Mouse (Mus musculus) heart, postnatal 36 days (tissue): ENCODE results near the gene Aatf. TPM values are rescaled to one million over a fixed set of nuclear protein-coding genes. Genes with fewer than 3 reads are reported as not detected.
A peak's percentile ranks its signal among the peaks of the same experiment; 100 is the strongest.
"Not testable (repeated sequence)": the region's sequence is repeated elsewhere in the genome, so short reads cannot be mapped to it uniquely, and the experiment has no call there.

ENCODE experiments used
- DNase-seq, 2 experiments: peaks; one replicate each; pipeline ENCODE4 v3.0.0; 2021 to 2022
- intact Hi-C: fragments of 180-260 bp; cut with DNase I; formaldehyde crosslinking; loops from one replicate; pipeline ENCODE4 v1.15.1; 2025
- total RNA-seq, 2 experiments: library from RNA; stranded (reverse); gene quantifications; 2 replicates each; pipeline ENCODE4 v1.2.3; 2021

Aatf gene
- total RNA-seq, 2 experiments from 2014 or later: 13.3 to 14.9 TPM

DNA sequence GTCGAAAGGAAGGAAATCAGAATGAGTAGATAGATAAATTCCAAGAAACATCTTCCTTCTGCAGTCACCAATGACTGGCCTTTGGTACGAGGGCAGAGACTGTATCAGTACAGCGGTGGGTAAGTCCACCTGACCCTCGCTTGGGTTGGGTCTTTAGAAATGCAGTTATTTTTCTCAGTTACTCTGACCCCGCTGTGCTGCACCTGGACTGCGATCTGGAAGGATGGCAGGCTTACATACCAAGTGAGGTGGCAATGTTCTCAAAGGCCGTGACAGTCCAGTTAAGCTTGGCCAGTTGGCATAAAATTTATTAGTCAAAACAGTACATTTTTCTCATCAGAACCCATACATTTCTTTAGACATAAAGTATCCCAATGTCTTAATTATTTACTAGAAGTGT, 59.4 kb downstream of the Aatf start:
- no peak for DNase-seq
- intact Hi-C loops: no loop called here

DNA sequence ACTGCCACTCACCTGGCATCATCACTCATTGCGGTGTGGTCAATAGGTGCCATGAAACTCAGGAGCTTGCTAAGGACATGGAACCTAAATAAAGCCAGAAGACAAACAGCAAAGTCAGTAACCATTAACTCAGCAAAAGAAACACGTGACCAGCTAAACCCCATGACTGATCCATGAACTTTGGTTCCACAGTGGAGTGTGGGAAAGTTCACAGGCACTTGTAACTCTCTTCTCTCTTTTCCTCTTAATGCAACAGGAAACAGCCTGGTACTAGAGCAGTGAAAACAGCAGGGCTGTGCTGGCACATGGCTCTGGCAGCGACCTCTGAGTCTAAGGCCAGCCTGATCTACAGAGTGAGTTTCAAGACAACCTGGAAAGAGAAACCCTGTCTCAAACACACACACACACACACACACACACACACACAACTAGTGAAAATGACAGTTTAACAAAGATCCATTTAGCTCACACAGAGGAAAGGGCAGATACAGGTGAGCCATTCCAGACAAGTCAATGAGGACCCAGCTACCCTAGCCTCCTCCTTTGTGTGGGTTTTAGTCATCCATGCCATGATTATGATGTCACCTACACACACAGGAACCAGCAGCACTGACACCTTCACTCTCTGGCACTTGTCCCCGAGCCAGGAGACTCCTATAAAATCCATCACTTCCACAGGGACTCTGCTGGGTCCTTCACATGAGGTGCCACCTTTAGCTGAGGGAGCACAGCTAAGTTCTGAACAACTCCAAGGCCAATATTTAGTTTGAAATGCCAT, 70.6 kb downstream of the Aatf start:
- DNase-seq: no peak
- intact Hi-C loops: no loop called here

DNA sequence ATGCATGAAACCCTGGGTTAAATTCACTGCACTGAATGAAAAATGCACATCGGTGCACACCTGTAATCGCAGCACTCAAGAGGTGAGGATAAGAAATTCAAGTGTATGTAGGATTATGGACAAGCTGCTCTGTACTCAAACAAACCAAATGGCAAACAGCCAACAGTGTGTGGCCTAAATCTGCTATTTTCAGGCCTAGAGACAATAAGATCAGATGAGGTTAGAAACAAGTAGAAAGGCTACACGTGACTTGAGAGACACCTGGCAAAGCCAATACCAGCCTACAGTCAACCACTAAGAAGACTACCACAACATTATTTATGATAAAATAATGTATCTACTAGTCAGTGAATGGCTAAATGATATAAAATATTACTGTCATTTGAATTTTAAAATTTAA, 72.9 kb downstream of the Aatf start:
- intact Hi-C loops: no loop called here
- no peak for DNase-seq

DNA sequence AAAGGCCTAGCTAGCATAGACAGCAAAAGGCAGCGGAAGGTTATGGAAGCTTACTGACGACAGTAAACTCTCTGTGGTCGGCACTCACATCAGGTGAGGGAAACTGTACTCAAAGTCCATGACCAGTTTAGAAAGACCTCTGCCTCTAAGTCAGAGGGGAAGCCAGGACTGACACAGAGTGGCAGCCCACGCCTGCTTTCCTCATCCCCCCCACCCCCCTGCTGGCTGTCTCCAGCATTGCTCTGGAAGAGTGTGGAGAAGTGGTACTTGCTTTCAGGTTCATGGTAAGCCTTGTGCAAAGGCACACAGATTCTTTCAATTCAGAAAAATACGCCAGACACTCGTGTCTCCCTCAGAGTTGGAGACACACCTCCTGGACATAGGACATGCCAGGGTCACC, 78.4 kb downstream of the Aatf start:
- no peak for DNase-seq
- intact Hi-C loops: no loop called here

DNA sequence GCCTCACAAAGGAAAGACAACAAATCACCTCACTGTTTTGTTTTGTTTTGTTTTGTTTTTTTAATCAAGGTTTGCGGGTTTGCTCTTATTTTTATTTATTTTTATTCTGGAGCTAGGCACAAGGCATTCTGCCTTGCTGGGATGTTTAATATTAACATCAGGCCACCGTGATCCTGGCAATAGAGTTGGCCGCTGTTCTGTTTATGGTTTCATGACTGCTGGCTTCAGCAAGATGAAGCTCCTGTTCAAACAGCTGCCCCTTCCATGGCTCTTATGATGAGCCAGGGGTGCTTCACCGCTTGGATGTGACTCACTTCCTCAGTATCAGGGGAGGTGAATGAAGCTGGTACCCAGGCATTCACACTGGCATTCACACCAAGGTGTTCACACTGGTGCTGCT, 83.0 kb downstream of the Aatf start:
- no peak for DNase-seq
- intact Hi-C loops: loop anchor here (2.0 kb wide), 1 partner anchor 386 kb away; no protein-coding TSS in a partner anchor

DNA sequence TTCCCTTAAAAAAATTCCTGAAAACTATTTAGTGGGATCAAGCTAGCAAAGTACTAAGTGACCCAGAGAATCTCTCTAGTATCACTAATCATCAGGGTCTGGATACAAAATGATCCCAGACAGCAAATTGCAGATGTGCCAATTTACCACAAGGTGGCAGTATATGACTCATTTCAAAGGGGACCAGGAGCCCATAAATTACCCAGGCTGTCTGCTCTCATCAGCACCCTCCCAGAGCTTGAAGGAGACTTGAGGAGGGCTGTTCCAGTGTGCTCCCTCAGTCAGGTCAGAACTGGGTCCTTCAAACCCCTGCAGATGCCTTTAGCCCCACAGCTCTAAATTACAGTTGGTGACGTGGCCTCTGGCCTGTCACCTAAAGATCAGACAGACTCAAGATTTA, 83.7 kb downstream of the Aatf start:
- DNase-seq: peak; percentile 16 to 18
- intact Hi-C loops: loop anchor here (1.0 kb wide), 1 partner anchor 365 kb away; no protein-coding TSS in a partner anchor

DNA sequence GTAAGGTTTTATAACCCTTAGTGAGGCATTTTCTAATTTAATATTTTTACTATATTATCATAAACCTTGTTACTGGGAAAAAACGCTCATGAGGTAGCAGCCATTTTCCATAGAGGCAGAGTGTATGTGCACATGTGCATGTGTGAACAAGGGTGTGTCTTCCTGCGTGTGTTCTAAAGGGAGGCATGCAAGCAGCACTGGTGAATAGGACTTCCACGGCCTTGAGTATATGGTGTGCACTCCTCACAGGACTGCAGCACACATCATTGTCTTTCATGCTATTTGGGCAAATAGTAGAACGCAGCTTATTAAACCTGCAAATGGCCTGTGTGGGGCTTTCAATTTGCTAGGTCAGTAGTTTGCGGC, 86.7 kb downstream of the Aatf start:
- intact Hi-C loops: no loop called here
- DNase-seq: no peak

DNA sequence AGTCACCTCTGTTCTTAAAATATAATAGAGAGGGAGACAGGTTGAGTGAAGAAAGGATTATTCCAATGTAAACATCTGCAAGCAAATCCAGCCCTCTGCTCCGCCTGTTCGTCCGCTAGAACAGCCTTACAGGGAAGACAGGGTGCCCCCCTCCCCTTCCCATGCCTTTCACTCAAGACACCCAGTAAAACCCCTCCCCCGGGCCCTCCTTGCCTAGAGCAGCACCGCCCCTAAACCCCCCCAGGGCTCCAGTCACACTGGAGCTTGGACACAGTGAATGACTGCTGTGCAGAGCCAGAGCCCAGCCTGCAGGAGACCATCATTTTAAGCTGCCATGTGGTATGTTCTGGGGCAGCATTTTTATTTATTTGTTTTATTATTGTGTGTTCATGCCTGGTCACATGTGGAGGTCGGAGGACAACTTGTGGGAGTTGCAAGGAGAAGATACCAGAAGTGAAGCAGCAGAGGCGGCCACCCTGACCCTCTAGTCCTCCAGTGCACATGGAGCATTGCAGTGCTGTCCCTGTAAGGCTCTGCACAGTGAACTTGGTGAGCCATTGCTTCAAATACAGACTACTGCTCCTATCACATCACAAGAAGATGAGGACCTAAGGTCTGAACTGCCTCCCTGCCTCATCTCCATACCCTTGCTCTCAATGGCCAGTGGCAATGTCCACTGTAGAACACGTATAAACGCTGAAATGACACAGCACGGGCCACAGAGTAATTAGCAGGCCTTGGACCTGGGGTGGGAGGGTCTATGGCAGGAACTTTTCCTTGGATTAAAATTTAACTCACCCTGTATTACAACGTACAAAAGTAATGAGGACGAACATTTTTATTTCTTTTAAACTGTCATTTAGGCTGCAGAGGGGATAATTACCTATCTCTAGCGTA, 87.3 kb downstream of the Aatf start:
- intact Hi-C loops: no loop called here
- no peak for DNase-seq

DNA sequence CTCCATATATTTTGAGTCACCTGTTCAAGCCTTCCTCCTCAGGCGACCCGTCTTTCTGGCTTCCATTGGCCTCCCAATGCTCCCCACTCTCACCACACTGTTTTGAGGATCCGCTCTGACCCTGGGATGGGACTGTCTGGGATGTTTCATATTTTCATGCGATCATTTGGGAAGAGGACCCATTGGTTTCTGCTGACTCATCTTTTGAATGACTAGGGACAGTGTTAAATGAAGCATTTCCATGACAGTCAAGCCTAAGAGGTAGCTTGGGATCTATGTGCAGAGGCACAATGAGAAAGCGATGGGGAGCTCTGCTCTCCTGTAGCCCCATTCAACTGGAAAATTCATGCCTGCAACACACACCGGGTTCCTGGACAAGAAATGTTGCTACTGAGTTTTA, 92.5 kb downstream of the Aatf start:
- intact Hi-C loops: no loop called here
- no peak for DNase-seq

DNA sequence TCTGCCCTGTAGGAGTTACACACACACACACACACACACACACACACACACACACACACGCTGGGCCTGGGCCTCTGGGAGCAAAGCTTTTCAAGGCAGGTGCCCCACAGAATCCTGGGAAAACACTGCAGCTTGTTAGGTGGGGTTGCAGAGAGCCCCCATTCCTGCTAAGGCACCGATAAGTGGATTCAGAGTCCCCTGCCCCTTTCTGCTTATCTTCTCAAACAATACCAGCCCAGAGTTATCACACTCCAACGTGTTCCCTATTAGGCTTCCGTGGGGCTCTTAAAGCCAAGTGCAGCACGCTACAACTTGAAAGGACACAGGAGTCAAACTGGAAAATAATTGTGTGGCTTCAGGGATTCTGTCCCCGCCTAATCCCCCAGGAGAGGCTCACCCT, 100.2 kb downstream of the Aatf start:
- DNase-seq: no peak
- intact Hi-C loops: no loop called here

DNA sequence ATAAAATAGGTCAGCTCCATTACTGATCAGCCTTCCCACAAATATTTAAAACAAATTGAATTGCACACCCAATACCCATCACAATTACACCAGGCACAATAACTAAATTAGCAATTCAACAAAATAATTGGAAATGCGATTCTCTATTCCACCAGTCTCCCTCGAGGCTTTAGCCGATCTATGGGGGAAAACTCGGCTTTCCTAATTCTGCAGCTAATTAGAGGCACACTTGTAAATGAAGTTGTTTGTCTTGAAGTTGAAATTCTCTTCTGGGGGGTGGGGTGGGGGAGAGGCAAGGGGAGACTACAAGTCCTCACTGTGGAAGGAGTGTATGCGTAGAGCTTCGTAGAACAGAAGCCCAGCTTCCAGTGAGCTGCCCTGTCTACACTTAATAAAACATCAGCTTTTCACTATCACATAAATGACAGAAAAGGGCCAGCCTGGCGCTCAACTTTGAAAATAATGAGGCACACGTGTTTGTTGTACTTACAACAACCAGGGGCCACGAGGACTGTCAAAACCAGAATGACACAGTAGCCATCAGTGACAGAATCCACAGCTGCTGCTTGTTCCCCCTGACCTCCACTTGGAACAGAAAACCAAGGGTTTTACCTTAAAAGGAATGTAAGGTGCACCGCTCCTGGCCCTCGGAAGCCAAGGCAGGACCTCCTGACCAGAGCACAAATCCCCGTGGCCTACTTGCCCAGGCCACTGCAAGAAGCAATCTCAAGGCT, 101.0 kb downstream of the Aatf start:
- intact Hi-C loops: no loop called here
- no peak for DNase-seq

DNA sequence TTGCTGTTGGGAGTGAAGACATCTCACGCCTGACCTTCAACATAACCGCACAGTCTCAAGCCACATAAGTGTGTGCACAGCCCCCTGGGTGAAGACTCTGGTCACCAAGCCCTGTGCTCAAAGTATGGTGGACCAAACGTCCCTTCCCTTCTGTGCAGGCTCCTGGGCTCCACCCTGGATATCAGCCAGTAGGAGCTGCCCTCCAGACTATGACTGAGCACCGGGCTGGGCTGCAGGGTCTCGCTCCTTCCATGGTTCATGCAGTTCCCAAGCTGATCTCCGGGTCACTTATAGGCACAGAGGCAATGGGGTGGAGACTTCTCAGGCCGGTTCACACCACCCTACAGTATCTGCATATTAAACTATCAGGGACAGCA, 101.7 kb downstream of the Aatf start:
- no peak for DNase-seq
- intact Hi-C loops: no loop called here

DNA sequence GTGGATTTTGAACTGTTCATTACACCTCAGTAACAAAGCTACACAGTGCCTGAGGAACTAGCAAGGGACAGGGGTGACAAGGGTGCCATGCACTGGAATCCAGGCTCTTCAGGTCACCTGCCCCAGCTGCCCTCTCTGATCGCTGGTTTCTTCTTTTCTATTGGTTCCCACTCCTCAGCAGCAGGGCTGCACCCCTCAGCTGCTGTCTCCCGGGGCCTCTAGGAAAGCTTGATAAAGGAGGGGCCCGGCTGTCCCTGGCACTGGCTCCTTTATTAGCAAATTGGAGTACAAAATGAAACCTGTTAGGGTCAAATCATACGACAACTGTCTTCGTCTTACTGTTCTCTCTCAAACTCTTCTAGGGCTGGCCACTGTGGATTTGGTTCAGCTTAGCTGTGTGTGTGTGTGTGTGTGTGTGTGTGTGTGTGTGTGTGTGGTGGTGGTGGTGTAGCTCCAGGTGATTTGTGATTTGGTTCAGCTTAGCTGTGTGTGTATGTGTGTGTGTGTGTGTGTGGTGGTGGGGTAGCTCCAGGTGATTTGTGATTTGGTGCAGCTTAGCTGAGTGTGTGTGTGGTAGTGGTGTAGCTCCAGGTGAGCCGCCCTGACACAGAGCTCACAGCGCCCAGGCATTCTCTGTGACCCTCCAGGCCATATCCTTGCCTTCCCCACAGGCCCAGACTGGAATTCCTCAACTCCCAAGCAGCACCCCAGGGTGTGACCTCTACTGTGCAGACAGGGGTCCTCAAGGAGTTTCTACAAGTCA, 102.3 kb downstream of the Aatf start:
- intact Hi-C loops: no loop called here

DNA sequence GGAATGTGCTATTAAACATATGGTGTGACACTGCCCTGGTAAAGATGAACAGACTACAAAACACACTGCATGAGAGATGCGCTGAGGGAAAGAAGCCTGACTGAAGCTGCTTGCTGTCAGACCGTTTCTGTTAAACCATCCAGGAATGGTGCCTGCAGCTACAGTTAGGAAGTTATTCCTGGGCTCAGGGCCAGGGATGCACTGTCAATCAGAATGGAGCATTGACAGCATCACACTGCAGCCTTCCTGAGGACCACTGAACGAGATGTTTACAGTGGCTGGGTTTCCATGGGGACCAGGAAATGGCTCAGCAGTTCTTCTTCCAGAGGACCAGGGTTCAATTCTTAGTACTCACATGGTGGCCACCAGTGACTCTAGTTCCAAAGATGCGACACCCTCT, 102.9 kb downstream of the Aatf start:
- no peak for DNase-seq
- intact Hi-C loops: no loop called here

More for the DNA sequence above, 102.3 kb downstream of the Aatf start:
- DNase-seq: no peak

DNA sequence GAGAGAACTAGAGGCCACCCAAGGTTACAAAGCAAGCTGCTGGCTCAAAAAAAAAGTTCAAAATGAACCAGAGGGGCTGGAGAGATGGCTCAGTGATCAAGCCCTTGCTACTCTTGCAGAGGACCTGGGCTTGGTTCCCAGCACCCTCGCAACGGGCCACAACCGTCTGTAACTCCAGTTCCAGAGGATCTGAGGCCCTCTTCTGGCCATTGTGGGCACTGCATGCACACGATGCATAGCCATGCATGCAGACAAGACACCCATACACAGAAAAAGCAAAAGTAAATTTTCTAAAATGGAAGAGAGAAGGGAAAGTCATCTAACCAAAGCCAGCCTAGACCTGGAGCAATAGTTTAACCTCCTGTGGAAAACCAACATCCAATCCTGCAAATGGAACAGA, 106.6 kb downstream of the Aatf start:
- intact Hi-C loops: no loop called here
- DNase-seq: no peak

DNA sequence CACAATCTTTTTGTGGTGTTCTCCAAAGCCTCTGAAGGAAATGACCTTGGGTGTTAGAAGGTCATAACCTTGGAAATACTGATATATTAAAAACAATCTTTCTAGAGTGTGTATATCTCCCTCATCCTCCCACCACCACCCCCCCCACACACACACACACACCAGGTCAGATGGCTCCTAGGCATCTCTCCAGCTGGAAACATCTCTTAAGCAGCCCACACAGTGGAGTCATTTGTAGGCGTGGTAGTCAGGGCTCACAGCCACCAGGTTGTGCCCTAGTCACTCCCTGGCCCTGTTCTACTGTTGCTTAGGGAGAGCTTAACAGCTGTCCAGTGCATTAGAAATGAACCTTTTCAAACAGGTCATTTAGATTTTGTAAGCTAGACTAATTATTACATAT, 118.3 kb downstream of the Aatf start:
- intact Hi-C loops: no loop called here
- peak in 1 of 2 experiments; percentile 10 for DNase-seq

DNA sequence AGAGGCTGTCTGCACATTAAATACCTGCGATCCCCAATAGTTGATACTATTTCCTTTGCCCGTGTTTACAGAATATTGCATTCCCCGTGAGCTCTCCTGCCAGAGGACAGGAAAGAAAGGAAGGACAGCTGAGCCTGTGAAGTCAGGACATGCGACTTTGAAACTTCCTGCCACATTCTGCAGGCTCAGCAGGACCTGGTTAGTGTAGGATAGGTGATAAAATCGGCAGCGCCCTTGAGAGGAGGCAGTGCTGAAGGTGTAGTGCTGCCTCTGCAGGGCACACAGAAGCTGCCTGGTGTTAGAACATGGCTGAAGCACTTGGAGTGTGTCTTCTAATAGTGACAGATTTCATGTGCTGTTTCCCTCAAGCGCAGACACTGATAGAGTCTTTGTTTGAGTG, 119.8 kb downstream of the Aatf start:
- intact Hi-C loops: no loop called here
- DNase-seq: no peak

DNA sequence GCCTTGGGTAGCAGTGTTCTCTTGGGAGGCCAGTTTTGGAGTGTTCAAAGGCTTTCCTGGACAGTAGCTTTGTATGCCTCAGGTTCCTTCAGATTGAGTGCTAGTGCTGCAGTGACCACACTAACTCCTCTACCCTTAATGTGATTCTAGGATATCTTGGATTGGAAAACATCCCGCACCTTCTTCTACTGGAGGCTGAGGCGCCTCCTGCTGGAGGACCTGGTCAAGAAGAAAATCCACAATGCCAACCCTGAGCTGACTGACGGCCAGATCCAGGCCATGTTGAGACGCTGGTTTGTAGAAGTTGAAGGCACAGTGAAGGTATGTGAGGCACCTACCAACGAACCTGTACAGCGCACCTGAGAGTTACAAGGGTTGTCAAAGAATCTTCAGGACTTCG, 121.3 kb downstream of the Aatf start:
- intact Hi-C loops, DNase-seq: not testable (repeated sequence)

DNA sequence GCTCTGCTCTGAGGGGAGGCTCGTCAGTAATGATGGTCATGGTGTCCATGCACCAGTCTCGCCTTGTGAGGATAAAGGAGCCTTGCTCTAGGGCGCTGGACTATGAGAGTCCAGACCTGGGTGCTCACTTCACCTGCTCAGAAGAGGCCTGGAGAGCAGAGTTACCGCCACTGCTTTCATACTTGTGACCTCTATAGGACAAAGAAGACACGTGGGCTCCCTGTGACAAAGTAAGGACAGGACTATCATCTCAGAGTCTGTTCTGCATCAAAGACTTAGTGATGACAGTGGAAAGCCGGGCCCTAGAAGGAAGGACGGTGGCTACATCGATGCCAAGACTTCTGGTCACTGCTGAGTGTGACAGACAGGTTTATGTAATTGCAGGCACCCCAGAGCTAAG, 122.2 kb downstream of the Aatf start:
- no peak for DNase-seq
- intact Hi-C loops: no loop called here

DNA sequence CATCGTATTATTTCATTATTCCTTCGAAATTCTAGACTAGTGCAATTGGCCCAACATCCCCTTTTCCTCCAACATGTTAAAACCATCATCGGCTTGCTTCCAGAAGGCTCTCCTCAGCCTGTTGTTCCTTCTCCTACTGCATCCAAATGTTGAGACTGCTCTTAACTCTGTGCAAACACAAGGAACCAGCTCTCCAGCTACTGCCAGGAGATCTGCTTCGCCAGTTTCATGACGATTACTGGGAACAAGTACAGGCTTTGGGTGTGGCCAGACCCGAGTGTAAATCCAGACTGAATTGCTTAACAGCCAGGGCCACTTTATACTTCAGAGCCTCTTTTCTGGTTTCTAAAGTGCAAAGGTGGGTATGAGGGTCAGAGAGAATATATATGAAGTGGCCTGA, 124.0 kb downstream of the Aatf start:
- intact Hi-C loops: no loop called here
- peak; percentile 11 to 15 for DNase-seq

DNA sequence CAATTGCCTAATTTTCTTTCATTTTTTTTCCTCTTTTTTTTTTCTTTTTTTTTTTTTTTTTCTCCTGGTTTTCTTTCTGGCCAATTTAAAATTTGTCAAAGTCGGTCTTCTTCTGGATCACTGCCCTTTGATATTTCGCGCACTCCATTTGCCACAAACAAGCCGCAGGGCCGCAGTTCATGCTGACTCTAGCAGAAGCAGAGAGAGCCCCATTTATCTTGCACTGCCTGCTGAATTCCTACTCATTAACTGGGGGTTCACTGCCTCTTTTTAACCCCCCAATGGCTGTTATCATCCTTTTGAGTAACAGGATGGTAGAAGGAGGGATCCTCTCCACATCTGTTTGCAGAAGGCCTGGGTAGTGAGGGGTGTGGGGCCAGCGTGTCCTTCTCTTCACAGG, 129.4 kb downstream of the Aatf start:
- no peak for DNase-seq
- intact Hi-C loops: no loop called here
